Mouse (Mus musculus): ENCODE measurements around the gene Clrn1.

Gene Clrn1

DNA sequence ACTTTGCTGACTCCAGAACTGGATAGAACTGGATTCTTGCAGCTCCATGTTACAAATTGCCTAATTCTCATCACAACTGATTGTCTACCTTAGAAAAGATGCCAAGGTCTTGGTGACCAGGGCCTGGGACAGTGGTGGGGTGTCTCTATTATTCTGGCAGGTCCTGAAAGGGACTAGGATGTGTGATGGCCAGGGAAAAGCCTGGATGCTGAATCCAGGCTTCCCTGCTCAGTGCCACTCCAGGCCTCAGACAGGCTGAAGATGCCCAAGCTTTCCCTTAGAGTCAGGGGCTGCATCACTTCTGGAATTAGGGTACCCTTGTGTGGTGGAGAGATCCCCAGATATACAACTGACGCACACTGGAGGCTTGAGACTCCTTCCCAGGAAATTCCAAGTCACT is 55.2 kb downstream of the Clrn1 start:
- DNase-seq: no peak

DNA sequence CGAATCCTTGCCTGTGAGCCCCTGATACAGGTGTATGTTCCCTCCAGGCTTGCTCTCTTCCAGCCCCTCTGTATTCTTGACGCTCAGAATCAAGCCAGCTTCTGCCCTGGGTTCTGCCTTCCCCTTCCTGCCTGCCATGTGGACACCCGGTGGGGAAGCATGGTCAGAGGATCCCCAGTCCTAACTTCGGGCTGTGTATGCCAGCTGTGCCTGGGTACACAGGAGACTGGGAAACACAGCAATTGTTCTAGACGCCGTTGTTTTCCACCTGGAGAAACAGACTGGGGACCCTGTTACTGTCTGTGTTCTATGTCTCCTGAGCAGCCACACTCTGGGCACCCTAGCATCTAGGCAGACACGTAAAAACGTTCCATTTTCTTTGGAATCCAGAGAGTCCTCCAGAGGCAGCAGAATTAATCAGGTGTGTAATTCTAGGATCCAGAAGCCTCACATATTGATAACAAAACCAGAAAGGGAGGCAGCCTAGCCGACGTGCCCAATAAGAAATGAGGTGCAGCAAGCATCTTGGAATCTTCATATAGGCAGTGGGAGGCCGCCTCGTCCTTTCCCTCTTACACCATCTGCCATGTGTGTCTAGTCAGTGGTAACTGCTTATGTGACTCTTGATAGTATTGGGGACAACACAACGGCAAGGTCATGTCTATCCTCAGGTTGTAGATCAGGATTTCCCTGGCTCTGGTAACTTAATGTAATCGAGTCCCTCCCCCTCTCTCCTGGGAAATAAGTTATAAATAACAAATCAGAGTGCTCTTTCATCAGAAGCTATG is 56.6 kb downstream of the Clrn1 start:
- no peak for DNase-seq

DNA sequence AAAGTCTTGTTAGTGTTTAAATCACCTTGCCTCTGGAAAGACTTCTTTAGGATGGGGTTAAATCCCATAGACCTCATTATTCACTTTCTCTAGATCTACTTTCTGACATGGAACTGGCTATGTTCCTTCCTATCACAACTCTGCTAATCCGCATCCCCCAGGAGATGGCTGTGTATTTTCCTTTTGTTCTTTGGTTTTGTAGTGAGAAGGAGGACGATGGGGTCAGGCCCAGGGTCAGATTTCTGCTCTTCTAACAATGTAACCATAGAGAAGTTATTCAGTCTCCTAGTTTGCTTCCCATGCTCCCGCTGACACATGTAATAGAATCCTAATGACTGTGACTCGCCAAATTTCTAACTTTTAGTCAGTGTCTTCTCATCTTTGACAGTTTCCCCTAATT is 58.9 kb downstream of the Clrn1 start:
- DNase-seq: no peak

DNA sequence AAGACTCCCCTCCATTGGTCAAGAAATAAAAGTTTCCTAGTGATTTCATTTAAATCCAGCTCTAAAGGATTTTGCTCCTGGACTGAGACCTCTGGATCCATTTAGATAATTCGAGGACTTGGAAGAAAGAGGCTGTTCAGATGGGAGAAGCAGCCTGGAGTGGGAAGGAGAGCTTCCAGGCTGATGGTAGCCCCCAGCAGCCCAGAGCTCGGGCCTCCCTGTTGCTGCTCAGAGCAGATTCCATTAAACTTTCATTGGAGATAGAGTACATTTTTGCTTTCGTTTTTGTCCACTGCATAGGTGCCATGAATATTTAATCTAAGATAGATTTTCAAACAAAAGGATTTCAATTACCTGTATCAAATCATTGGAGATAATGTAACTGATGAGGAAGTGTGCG is 62.9 kb downstream of the Clrn1 start, which contains the start of gene Mindy4b-ps:
Mindy4b-ps (minus strand) TSS at position 101 of the 400 bp plus-strand sequence.
- no peak for DNase-seq

DNA sequence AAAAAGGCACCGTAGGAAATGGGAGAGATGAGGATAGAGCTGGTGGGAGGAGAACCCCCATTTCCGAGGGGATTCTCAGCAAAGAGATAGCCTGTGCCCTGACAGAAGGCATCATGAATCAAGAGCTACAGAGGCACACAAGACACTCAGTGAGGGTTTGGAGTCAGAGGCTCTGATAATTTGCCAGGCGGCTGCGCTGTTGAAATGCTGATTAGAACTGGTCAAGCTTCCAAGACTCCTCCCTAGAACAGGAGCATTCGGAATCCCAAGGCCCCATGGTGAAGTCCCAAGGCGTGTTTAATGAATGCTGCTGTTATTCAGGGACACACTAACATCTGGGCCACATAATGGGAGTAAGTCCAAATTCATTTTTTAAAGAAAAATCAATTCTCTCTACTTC is 67.8 kb downstream of the Clrn1 start:
- DNase-seq: no peak

DNA sequence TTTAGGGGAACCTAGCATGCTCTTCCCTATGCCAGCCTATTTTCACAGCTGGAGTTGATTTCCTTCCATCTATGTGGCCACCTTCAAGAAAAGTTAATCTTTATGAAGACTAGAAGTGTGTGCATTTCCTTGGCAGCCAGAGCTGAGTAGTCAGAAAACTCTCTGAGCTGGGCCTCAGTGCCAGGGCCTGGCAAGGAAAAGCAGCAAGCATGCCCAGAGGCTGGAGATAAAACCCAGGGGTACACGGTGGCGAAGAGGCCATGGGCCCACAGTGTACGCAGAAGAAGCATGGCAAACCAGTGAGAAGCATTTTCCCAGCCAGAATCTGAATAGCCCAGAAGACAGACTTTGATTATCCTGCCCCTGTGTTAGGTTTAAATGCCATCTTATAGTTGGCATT is 70.9 kb downstream of the Clrn1 start:
- DNase-seq: no peak

DNA sequence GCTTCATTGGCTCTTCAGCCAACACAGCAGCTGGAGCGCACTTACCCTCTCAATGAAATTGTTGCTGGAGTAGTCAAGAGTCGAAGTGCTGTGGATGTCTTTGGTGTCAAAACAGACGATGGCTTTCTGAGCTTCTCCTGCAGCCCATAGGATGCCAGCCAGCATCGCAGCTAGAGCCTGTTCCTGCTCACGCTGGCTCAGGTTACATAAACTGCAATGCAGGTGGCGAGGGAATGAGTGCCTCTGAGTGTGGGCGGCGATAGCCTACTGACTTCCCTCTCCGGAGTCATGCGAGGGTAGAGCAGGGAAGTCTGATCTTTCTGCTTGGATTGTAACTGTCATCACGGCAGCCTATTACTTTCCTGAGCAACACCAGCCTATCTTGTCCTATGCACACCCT is 74.8 kb downstream of the Clrn1 start:
- DNase-seq: no peak

DNA sequence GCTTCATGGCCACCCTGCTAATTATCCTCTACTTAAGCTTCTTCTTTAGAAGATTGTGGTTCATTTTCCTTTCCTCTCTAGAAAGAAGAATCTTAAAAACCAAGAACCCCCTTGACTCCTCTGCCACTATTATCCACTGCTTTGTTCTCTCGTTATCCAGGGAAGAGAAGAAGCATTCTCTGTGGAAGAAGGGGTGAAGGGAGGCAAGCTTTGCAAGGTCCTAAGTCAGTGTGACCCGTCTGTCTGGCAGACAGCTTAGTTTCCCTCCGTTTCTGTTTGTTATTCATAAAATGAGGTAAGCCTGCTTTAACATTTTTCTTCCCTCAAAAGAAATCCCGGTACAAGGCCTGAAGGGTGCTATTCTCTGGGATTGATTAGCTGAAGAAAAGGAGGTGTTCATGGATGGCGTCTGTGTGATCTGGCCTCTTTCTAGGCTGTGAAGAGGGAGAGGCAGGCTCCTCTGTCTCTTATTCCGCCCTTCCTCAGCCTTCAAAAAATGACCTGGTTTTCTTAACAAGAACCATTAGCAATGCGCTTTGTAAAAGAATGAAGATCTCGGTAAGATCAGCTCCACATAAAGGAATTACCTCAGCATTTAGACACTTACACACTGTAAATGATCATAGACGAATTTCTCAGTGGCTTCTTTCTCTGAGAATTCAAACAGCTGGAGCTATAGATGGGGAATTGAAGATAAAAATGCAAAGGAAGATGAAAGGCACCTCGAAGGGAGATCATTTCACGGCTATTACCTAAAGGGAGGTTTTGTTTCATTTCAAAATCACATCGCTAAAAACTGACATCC is 75.8 kb downstream of the Clrn1 start:
- no peak for DNase-seq

DNA sequence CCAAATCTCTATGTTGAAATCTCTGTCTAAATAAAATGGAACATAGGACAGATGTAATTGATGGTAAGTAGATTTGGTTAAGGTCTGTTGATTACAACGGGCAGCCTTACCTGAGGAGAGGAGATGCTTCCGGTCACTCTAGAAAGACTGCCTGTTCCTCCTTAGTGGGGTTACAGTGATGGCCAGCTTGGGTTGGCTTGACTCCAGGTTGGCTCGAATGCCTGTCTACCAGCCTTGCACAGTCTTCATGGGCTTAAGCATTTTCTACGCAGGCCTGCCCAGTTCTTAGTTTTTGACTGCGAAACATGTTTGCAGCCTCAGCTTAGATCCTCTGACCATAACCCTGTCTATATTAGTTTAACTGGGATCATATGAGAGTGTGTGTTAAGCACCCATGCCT is 76.5 kb downstream of the Clrn1 start:
- DNase-seq: no peak

DNA sequence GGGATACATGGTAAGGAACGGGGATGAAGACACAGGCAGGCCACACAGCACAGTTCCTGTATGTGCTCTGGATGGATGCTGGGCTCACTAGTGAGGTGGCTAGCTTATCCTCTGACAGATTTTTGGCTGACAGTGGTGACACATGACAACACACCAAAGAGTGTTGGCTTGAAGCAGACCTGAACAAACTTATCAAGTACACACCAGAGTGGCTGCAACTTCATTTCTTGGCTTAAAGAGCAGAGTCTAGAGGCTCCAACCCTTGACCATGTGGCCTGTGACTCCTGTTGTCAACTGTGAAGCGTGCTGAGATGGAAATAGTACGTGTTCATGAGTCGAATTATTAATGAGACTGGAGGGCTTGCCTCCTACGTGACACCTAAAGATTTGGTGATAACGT is 80.4 kb downstream of the Clrn1 start:
- no peak for DNase-seq

DNA sequence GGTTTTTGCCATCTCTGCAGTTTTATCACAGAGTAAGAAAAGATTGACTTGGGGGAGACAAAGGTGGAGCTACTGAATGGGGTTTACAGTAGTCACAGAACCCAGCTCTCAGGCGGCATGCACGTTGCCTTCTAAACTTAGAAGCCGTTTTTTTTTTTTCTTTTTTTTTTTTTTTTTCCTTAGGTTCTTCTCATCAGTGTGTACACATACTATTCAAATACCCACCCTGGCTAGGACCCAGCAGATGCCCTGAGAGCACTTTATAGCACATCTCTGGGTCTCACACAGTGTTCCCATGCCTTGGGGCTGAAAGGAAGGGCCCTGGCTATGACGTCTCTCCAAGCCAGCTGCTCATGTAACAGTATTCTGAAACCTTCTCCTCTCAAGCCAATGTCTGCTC is 86.5 kb downstream of the Clrn1 start:
- DNase-seq: no peak

DNA sequence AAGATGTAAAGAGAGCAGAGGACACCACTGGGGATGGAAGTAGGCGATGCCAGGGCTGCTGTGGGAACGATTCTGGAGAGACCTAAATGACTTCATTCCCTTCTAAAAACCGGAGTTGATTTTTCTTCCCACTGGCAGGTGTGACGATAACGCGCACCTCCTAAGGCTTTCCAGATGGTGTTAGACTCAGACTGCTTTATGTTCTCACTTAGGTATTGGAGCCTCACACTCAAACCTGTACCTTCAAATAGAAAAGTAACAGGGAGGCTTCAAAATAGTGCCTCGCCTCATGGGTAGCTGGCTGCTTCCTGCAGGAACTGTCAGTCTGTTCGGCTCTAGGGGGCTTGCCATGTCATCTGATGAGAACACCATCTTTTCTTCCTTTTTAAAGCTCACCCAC is 86.9 kb downstream of the Clrn1 start:
- no peak for DNase-seq
